Mouse (Mus musculus) limb, embryonic 10.5 days (tissue): Measurements from ENCODE around the gene Spry1. TPM values are rescaled to one million over a fixed set of nuclear protein-coding genes. Genes with fewer than 3 reads are reported as not detected.
"Not testable (repeated sequence)": the region's sequence is repeated elsewhere in the genome, so short reads cannot be mapped to it uniquely, and the experiment has no call there.

ENCODE experiments used
- DNase-seq: peaks from one replicate; pipeline ENCODE4 v3.0.0-alpha.2; 2017; ENCODE audit warnings: low spot score
- H3K27ac ChIP-seq: fragments of 300-500 bp; sonication (generic); 2 replicates; pipeline ENCODE4 v1.5.1; 2016; ENCODE audit warnings: mild to moderate bottlenecking
- H3K27me3 ChIP-seq: fragments of 300-500 bp; sonication (generic); 2 replicates; pipeline ENCODE4 v1.6.1; 2016; ENCODE audit warnings: low read depth, mild to moderate bottlenecking; ENCODE audit not compliant: poor library complexity, severe bottlenecking
- H3K36me3 ChIP-seq: fragments of 300-500 bp; sonication (generic); 2 replicates; pipeline ENCODE4 v1.6.1; 2016; ENCODE audit warnings: mild to moderate bottlenecking, moderate library complexity
- H3K4me1 ChIP-seq: fragments of 300-500 bp; sonication (generic); 2 replicates; pipeline ENCODE4 v1.6.1; 2016
- H3K4me3 ChIP-seq: fragments of 300-500 bp; sonication (generic); 2 replicates; pipeline ENCODE4 v1.5.1; 2016; ENCODE audit warnings: mild to moderate bottlenecking, moderate library complexity
- H3K9me3 ChIP-seq: fragments of 300-500 bp; sonication (generic); replicated peaks from 2 replicates; pipeline ENCODE4 v1.6.1; 2016; ENCODE audit warnings: mild to moderate bottlenecking
- WGBS: fragments of 180-500 bp; shearing (Covaris S2); methylation state at CpG from one replicate; pipeline ENCODE4 v1.1.7; 2016; 5-methylcytosine and 5-hydroxymethylcytosine counted together
- polyA plus RNA-seq: library from polyadenylated mRNA; unstranded; fragments of >200 nt; fragmentation: Nextera tagmentation; extraction: Ambion mirVana; gene quantifications from 2 replicates; pipeline ENCODE4 v1.2.1, GENCODE M21; 2016

Gene Spry1
- 28.0 and 32.6 TPM in 2 replicates for polyA plus RNA-seq

DNA sequence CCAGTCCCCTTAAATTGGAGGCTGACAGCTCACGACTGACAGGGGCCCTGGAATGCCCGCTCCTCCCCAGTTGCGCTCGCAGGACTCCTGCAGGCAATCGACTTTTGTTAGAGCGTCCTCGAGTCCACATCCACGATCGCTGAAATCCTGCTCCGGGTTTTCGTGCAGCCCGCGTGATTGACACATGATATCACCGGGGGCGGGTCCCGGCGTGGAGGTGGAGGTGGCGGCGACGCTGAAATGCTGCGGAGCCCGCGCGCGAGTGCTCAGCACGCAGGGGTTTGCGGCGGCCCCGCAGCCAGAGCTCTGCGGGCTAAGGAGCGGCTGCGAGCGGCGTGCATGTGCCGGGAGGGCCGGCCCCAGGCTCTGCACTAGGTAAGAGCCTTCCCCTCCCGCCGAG, at the start of gene Spry1:
Gene Spry1, plus strand, starts transcription at position 258 of the 400 bp plus-strand sequence.
- no peaks in the 10 kb centered on the region for H3K9me3 ChIP-seq
- peak; percentile 98 for DNase-seq
- WGBS: under 1% methylated on average over 38 of the region's 38 CpGs
- H3K4me1 ChIP-seq: peaks cover 35% of the 10 kb centered on the region
- H3K36me3 ChIP-seq: peaks cover 23% of the 10 kb centered on the region
- H3K4me3 ChIP-seq: peak within 1 kb of the TSS; percentile 95
- H3K27ac ChIP-seq: peak within 1 kb of the TSS; percentile 96
- H3K27me3 ChIP-seq: no peaks in the 10 kb centered on the region

DNA sequence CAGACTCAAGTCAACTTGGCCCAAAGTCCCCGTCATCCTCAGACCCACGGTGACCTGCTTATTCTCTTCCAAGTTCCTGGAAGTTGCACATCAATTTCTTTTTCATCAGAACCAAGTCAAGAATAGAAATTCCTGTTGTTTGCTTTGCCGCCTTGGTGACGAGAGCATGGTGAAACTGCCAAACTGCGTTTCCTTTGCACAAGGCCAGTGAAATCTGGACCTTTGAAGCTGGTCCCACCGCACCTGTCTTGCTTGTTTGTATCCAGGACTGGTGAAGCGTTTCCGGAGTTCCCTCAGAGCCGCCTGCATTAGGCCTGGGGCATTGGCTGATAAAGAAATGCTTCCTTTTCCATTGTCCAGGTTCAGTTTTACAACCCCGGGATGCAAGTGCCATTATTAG, 44.0 kb upstream of the Spry1 start:
- H3K9me3 ChIP-seq: no peaks in the 10 kb centered on the region
- no peak overlapping the region for H3K4me3 ChIP-seq
- WGBS: 88% methylated on average over 10 of the region's 10 CpGs
- H3K36me3 ChIP-seq: no peaks in the 10 kb centered on the region
- peaks cover 19% of the 10 kb centered on the region for H3K4me1 ChIP-seq
- DNase-seq: no peak
- H3K27me3 ChIP-seq: no peaks in the 10 kb centered on the region
- H3K27ac ChIP-seq: peak overlapping the region; percentile 46; the same call in 1 of the 2 replicates

GRCm38 (mm10) chr3:37596519-37596918, 43.2 kb upstream of the Spry1 start:
- Histone ChIP-seq H3K27me3 (no peaks in the 10 kb centered on the region), H3K4me1 (peaks cover 19% of the 10 kb centered on the region), H3K27ac (peak overlapping the region; percentile 46; the same call in 1 of the 2 replicates), H3K4me3 (no peak overlapping the region), H3K36me3 (no peaks in the 10 kb centered on the region), H3K9me3 (no peaks in the 10 kb centered on the region)
- 74% methylated on average over 6 of the region's 6 CpGs for WGBS
- DNase-seq: no peak

- H3K4me3 ChIP-seq: no peak overlapping the region
- peaks cover 19% of the 10 kb centered on the region for H3K4me1 ChIP-seq
- 81% methylated on average over 5 of the region's 5 CpGs for WGBS
- H3K9me3 ChIP-seq: no peaks in the 10 kb centered on the region
- H3K27ac ChIP-seq: peak overlapping the region; percentile 46; the same call in 1 of the 2 replicates
- H3K27me3 ChIP-seq: no peaks in the 10 kb centered on the region
- no peak for DNase-seq
- no peaks in the 10 kb centered on the region for H3K36me3 ChIP-seq
These were observed 42.5 kb upstream of the Spry1 start for GRCm38 (mm10) chr3:37597200-37597599.

DNA sequence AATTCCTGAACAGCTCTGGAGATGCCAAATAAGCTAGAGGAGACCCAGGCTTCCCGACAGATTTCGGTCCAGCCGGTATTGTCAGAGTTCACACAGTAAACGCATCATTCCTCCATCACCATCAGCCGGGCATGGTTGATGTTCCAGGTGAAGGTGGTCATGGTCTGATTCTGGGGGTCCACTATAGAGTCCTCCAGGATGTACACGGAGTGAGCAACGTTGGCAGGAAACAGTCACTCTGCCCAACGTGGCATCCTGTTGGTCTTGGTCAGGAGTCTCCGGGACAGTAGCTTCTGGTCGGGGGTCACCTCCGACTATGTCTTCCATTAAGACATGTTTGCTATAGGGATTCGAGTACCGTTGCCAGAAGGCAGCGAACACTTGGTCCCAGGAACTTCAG, 40.1 kb upstream of the Spry1 start:
- H3K9me3 ChIP-seq, H3K4me3 ChIP-seq, H3K36me3 ChIP-seq, DNase-seq, H3K27ac ChIP-seq, H3K27me3 ChIP-seq: not testable (repeated sequence)
- peaks cover 19% of the 10 kb centered on the region for H3K4me1 ChIP-seq
- WGBS: 95% methylated on average over 14 of the region's 14 CpGs

- no peak for DNase-seq
- WGBS: 98% methylated on average over 9 of the region's 9 CpGs
These were observed 37.4 kb upstream of the Spry1 start for GRCm38 (mm10) chr3:37602356-37602755.

DNA sequence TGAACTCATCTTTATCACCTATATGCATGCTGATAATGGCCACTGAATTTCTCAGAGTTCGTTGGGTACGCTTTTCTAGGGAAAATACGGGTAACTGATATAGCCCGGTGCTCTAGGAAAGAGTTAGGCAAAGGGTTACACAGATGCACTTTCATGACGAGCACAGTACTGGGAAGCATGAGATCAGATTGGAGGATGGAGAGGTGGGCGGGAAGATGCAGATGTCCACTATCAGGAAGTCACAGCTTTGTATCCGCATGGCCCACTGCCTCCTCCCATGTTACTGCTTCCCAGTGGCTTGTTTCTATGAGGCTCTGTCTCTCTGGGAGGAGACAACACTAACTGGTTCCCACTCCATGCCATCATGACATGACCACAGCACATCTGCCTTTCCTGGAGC, 36.9 kb upstream of the Spry1 start:
- Histone ChIP-seq H3K27ac (no peak overlapping the region), H3K4me3 (no peak overlapping the region), H3K4me1 (peaks cover 9% of the 10 kb centered on the region; the same call in 1 of the 2 replicates), H3K36me3 (no peaks in the 10 kb centered on the region), H3K27me3 (no peaks in the 10 kb centered on the region), H3K9me3 (no peaks in the 10 kb centered on the region)
- 85% methylated on average over 7 of the region's 7 CpGs for WGBS
- DNase-seq: no peak

More at GRCm38 (mm10) chr3:37602356-37602755, 37.4 kb upstream of the Spry1 start:
- Histone ChIP-seq H3K4me3 (no peak overlapping the region), H3K4me1 (peaks cover 10% of the 10 kb centered on the region; the same call in 1 of the 2 replicates), H3K27ac (no peak overlapping the region), H3K36me3 (no peaks in the 10 kb centered on the region), H3K9me3 (no peaks in the 10 kb centered on the region), H3K27me3 (no peaks in the 10 kb centered on the region)

- Histone ChIP-seq H3K9me3 (no peaks in the 10 kb centered on the region), H3K4me3 (no peak overlapping the region), H3K27me3 (no peaks in the 10 kb centered on the region), H3K27ac (no peak overlapping the region), H3K4me1 (peaks cover 9% of the 10 kb centered on the region; the same call in 1 of the 2 replicates), H3K36me3 (no peaks in the 10 kb centered on the region)
- no peak for DNase-seq
- 86% methylated on average over 3 of the region's 3 CpGs for WGBS
These were observed 36.2 kb upstream of the Spry1 start for GRCm38 (mm10) chr3:37603541-37603940.

DNA sequence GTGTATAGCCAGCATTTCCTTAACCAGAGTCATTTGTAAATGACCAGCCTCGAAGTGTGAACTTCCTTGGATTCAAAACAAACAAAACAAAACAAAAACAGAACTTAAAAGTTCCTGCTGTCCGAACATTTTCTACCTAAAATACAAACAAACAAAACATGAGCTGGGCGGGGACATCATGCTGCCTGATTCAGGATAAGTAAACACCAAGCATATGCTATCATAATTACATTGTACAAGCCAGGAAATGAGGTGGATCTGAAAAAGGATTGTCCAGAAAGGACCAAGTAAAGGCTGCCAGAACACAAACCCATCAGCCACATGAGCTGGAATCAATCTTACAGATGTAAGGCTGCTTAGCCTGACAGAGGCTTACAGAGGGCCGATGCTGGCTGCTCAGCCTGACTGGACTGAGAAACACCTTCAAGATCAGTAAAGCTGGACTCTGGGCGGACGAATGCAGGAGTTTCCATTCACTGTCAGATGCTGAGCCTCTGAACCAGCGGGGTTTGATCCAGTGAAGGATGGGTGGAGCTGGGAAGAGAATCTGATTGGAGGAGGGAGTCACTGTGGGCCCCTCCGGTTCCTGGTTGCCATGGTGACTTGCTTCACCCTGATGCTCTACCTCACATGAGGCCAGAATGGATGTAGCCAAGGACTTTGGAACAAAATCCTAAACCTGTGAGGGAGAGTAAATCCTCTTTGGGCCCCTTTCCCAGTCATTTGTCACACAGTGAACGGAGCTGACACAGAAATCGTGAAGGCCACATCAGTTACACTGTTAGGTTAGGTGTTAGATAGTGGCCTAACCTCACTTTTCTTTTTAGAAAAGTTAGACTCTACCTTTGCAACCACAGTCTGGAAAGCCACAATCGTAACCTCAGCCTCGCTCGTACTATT, 34.5 kb upstream of the Spry1 start:
- WGBS: 73% methylated on average over 13 of the region's 13 CpGs
- no peaks in the 10 kb centered on the region for H3K27me3 ChIP-seq
- no peak overlapping the region for H3K27ac ChIP-seq
- no peak overlapping the region for H3K4me3 ChIP-seq
- no peaks in the 10 kb centered on the region for H3K9me3 ChIP-seq
- DNase-seq: no peak
- H3K36me3 ChIP-seq: no peaks in the 10 kb centered on the region
- peaks cover 9% of the 10 kb centered on the region; the same call in 1 of the 2 replicates for H3K4me1 ChIP-seq

DNA sequence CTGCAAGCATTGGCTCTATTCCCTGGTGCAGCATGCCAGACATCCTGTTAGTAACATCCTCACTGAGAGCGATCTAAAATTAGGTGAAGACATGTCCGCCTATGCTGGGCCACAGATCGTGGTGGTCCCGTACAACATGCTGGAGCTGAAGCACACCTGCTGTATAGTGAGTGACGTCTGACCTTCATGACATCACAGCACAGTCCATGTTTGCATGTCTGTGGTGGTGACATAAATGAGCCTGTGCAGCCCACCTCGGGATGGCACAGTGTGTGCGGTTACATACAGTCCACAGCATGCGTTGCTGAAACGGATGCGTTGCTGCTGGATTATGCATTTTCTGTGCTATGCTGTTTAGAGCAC, 33.9 kb upstream of the Spry1 start:
- DNase-seq: no peak
- Histone ChIP-seq H3K36me3 (no peaks in the 10 kb centered on the region), H3K4me3 (no peak overlapping the region), H3K27ac (no peak overlapping the region), H3K27me3 (no peaks in the 10 kb centered on the region), H3K4me1 (peaks cover 9% of the 10 kb centered on the region; the same call in 1 of the 2 replicates), H3K9me3 (no peaks in the 10 kb centered on the region)
- 96% methylated on average over 10 of the region's 10 CpGs for WGBS

GRCm38 (mm10) chr3:37608926-37609325, 30.8 kb upstream of the Spry1 start:
- DNase-seq: no peak
- no peak overlapping the region for H3K27ac ChIP-seq
- H3K36me3 ChIP-seq: no peaks in the 10 kb centered on the region
- no peaks in the 10 kb centered on the region for H3K9me3 ChIP-seq
- no peak overlapping the region for H3K4me3 ChIP-seq
- no peaks in the 10 kb centered on the region for H3K27me3 ChIP-seq
- H3K4me1 ChIP-seq: peaks cover 9% of the 10 kb centered on the region; the same call in 1 of the 2 replicates
- 82% methylated on average over 4 of the region's 4 CpGs for WGBS

- H3K27ac ChIP-seq: no peak overlapping the region
These were observed 29.1 kb upstream of the Spry1 start for GRCm38 (mm10) chr3:37610670-37611069.

DNA sequence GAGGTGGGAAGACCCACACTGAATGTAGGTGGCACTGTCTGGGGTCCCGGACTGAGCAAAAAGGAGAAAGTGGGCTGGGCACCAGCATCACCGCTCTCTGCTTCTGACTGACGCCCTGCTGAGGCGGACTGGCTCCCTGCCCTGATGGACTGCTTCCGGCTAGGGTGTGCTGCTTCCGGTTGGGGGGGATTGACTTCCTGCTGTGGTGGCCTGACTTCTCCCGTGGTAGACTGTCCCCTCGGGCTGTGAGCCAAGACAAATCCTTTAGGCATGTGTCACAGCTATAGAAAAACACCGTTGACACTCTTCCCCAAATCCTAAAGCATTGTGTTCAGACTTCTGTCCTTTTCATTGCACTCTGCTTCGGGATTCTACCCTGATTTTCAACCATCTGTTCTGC, 26.0 kb upstream of the Spry1 start:
- Histone ChIP-seq H3K9me3 (no peaks in the 10 kb centered on the region), H3K4me1 (peaks cover 27% of the 10 kb centered on the region), H3K27ac (no peak overlapping the region), H3K4me3 (no peak overlapping the region), H3K36me3 (no peaks in the 10 kb centered on the region), H3K27me3 (no peaks in the 10 kb centered on the region)
- no peak for DNase-seq
- WGBS: 82% methylated on average over 10 of the region's 10 CpGs

More at GRCm38 (mm10) chr3:37610670-37611069, 29.1 kb upstream of the Spry1 start:
- Histone ChIP-seq H3K4me1 (peaks cover 14% of the 10 kb centered on the region; the same call in 1 of the 2 replicates), H3K4me3 (no peak overlapping the region), H3K36me3 (no peaks in the 10 kb centered on the region), H3K9me3 (no peaks in the 10 kb centered on the region), H3K27me3 (no peaks in the 10 kb centered on the region)
- no peak for DNase-seq
- WGBS: 92% methylated on average over 2 of the region's 2 CpGs
